Mouse (Mus musculus) lung, postnatal 0 days (tissue): ENCODE data around the gene Sctr.

ENCODE experiments used
- CTCF ChIP-seq: IDR thresholded peaks from 2 replicates; pipeline ENCODE4 v1.5.1; 2016; ENCODE audit warnings: antibody characterized with exemption, mild to moderate bottlenecking
- EP300 ChIP-seq: IDR thresholded peaks from 2 replicates; pipeline ENCODE4 v1.6.1; 2016; ENCODE audit warnings: antibody characterized with exemption, mild to moderate bottlenecking, control low read depth

DNA sequence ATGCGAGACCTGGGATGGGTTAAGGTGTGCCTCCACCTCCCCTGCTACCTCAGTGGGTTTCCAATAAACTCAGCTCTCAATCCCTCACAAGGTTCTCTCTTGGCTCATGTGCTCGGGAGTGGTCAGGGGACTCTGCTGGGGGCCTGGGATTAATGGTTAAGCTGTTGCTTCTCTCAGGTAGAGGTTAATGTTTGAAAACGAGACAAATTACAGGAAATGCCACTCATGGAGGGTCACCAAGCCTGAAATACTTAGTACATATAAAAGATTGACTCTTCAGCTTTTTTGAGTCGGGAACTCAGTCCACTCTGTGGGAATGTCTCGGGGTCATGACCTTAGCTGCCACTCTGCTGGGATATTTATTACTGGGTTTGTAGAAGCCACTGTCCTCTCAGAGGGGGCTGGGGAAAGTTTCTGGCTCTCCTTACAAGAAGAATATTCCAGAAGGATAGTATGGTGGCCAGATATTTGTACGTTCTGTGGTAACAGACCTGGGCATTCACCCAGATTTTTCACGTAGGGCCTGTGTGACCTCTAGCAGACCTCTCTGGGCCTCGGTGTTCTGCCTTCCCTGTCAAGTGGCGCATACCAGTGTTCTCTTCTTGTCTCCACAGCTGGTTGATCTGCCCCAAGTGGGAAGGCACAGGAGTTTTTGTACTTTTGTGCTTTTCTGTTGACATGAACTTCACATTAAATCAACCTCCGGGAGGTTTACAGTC lies 17.8 kb downstream of the Sctr start:
- TF ChIP-seq CTCF (no peak), EP300 (no peak)
